Mouse (Mus musculus) layer of hippocampus, adult 6 months (tissue): ENCODE data around the gene Mup19. TPM values are rescaled to one million over a fixed set of nuclear protein-coding genes. Genes with fewer than 3 reads are reported as not detected.

Experiments used
- long read RNA-seq, 2 experiments: library from polyadenylated mRNA; unstranded; transcript quantifications; one replicate each; pipeline ENCODE4 v2.0.0; 2019 to 2020
- polyA plus RNA-seq: library from polyadenylated mRNA; unstranded; fragments of <200 nt; fragmentation: Nextera tagmentation; gene quantifications from 2 replicates; pipeline ENCODE4 v1.2.3, GENCODE M21; 2021

Mup19 gene
- polyA plus RNA-seq, result not detected in 2 replicates
- long read RNA-seq, experiment 1, result 0 reads
- long read RNA-seq, experiment 2, result 0 reads

GRCm38 (mm10) chr4:61782169-61782568, at the start of gene Mup19:
Gene Mup19, minus strand, starts transcription at chr4:61782269.

Other genes with a start within 250 kb of the Mup19 start
- not detected in 2 replicates for gene Mup17, start 186.4 kb downstream of the Mup19 start, polyA plus RNA-seq
- gene Mup18, start 108.1 kb downstream of the Mup19 start, polyA plus RNA-seq, result not detected in 2 replicates
- gene Mup5, start 53.0 kb upstream of the Mup19 start, polyA plus RNA-seq, result 0.41 TPM in 1 of 2 replicates, not detected in the other